Mouse (Mus musculus) retina, postnatal 1 day (tissue): ENCODE measurements around the gene Gab2.
A peak's percentile ranks its signal among the peaks of the same experiment; 100 is the strongest.

Experiments used
- DNase-seq: peaks from one replicate; pipeline ENCODE4 v3.0.0-alpha.2; 2012

Gene Gab2

DNA sequence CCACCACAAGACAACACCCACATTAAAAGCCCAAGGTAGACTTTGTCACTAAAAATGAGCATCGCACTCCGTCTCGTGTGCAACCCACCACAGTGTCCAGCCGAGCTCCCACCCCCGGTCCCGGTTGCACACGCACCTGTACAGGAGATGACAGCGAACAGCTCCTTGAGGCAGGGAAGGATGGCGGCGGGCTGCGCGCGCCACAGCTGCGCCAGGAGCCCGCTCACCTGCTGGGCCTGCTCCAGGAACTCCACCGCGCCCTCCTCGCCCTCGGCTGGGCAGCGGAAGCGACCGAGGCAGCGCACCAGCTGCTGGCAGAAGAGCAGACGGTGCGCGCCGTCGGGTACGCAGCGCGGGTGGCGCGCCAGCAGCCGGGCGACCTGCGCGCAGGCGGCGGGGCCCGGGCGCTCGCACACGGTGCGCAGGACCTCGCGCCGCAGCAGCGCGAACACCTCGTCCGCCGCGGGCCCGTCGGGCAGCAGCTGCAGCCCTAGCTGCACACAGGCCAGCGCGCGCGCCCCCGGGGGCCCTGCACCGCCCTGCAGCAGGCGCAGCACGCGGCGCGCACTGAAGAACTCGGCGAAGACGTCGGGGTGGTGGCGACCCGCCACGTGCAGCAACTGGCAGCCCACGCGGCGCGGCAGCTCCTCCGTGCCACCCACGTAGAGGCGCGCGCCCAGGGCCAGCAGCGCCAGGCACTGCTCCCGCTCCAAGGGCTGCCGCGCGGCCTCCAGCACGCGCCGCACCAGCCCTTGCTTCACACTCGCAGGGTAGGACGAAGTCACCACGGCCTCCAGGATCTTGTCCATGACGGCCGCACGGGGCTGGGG is 244.0 kb downstream of the Gab2 start:
- peak; percentile 63 for DNase-seq

DNA sequence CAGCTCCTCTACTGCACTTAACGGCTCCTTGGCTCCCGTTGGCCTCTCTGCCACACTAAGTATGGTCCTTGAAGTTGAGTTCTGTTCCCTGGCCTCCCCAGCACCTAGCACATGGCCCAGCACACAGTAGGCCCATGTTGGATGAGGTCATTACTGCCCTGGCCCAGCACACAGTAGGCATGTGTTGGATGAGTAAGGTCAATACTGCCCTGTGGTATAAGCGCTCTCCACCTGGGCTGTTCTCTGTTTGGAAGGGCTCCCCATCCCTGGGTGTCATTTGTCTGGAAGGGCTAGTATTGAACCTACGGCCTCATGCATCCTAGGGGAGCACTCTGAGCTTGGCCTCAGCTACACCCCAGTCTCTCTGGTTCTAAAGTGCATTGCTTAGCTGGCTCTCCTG is 246.0 kb downstream of the Gab2 start:
- DNase-seq = no peak

DNA sequence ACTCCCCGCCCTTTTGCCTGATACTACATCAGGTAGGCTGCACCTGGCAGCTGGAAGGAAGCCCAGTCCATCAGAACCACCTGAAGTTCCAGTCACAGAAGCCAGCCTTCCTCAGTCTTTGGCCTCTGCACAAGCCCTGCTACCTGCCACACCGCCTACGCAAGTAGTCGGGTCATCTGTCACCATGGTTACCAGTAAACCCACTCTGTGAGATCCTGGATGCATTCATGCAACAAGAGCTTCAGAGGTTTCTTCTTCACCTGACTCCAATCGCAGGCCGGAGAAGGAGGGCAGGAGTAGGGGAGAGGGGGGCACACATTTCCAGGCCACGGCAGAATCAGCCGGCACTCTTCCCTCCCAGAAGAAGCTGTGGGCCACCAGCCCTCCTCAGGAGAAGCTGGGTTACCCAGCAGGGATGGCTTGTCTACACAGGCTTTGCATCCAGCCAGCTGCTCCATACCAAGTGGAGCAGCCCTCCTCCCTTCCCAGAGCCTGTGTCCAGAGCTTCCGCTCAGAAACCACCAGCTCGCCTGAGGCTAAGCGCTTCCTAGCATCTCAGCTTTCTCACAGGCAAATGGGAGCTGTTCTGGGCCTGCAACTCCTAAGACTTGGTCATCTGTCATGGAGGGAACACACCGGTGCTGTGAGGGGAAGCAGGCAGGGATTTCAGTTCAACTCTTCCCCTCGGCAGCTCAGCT is 247.7 kb downstream of the Gab2 start:
- DNase-seq = peak; percentile 59

DNA sequence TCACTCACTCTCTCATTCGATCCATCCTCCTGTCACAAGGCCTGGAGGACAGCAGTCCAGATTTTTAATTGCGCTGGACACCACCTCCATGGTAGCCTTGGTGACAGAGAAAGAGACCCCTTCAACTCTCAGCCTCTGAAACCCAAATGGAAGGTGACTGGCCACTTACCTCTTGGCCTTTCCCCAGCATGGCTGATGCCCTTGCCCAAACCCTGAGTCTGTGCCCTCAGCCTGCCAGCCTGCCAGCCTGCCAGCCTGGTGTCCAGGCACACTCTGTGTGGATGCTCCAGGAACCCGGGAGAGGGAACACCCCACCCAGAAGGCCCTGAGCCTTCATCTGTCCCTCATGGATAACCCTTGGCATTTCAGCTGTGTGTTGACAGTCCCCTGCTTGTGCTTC is 248.3 kb downstream of the Gab2 start:
- DNase-seq = no peak

DNA sequence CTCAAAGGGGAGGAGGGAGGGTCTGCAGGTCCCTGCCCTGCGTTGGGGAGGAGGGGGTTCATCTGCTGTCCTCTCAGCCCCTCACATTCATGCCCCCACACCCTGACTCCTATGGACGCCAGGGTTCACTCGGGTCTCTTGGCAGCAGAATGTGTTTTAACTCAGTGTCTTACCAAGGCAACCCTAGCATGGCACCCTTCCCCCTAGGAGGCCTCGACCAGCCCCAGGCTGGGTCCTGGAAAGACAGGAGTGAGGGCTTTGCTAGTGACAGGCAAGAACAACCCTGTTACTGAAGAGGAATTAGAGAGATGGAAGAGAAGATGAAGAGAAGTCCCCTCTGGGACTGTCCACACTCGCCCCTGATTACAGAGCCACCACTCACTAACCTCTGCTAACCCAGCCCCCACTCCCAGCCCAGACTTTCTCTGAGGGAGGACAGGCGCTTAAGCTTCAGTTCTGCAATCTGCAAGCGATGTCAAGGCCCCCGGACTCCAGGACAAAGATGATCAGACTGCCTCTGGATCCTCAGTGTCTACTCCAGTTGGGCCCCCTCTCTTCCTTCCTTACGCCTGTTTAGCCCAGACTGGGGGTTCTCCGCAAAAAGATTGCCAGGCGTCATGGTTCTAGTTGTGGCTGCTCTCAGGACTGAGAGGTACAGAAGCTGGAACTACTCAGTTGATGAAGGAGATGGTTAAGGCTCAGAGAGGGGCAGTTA is 249.7 kb downstream of the Gab2 start:
- DNase-seq = no peak

DNA sequence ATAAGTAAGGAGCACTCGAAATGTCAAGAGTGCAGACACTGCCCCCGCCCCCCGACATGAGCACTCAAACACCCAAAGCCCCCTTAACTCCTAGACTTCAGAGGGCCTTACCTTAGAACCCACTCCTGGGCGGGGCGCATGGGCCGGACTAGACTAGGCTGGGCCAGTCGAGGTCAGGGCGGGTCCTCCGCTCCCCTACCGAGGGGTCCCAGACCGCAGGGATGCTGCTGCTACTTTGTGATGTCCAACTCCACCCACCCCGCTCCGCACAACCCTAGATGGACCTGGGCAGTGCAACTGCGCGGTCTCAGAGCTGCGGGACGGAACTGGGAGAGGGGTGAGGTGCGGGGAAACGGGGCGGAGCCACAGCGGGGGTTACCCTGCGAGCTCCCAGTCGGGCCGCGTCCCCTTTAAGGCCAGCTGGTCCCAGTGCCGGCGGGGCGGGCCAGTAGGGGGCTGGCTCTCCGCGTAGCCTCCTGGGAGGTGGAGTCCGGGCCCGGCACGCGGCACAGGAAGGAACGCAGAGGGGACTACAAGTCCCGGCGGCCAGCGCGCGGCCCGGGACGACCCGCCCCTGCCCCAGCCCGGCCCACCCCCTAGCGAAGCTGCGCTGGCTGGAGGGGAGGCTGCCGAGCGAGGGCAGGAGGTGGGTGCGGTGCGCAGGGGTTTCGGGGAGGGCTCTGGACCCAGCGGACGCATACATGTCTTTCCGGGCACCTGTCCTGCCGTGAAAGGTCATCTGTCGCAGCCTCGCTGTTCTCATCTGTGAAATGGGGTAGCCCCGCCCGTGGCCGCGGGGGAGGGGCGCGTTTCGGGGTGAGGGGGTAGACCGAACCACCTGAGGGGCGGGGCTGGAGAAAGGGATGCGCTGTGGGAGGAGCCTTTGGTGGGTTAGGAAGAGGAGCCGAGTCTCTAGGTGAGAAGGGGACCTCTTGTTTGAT is 250.6 kb downstream of the Gab2 start, which contains the start of the genes Usp35 and Kctd21:
Gene Usp35, minus strand, starts transcription at position 295 of the 941 bp plus-strand sequence.
Gene Kctd21, plus strand, starts transcription at position 602 of the 941 bp plus-strand sequence.
- peak; percentile 96 for DNase-seq

DNA sequence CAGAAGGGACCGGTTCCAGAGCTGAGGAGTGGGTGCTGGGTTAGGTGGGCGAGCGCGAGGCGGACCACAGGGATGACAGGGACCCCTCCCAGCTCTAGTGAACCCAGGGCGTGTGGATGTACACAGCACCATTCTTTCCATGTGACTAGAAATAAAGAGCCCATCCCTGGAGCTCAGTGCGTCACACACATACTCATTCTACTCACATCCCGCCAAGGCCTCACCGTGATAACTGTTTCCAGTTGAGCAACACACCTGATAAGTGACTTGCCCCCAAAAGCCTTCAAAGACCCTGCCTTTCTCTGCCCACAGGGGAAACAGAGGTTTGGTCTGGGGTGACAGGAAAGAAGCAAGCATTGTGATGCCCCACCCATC is 251.3 kb downstream of the Gab2 start:
- DNase-seq = no peak

DNA sequence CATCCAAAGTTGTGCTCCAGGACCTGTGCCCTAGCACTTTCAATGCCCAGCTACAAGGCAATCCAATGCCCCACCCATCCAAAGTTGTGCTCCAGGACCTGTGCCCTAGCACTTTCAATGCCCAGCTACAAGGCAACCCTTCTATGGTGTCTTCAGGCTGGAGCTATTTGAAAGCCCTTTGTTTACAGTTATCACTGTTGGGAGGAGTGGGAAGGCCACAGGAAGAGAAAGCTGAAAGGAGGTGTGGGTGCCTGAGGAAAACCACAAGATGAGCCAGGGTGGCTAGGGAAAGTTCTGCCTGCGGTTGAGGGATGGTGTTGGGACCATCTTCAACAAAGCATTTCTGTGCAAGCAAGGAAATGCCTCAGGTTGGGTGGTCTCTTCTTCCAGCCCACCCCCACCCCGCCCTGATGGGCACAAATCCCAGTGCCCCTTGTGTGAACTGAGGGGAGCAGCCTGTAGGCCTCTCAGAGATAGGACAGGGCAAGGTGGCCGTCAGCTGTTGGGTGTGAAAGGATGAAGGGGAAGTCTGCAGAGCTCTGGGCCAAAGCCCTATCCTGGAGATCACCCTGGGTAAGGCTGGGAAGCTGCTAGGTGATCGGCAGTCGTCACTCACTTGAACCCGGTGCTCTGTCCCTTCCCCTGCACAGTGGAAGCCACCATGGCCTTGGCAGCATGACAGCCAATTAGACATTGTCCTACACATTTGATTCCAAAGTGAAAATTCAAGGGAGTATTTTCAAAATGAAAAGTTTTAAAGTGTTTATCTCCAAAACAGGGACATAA is 251.9 kb downstream of the Gab2 start:
- no peak for DNase-seq

DNA sequence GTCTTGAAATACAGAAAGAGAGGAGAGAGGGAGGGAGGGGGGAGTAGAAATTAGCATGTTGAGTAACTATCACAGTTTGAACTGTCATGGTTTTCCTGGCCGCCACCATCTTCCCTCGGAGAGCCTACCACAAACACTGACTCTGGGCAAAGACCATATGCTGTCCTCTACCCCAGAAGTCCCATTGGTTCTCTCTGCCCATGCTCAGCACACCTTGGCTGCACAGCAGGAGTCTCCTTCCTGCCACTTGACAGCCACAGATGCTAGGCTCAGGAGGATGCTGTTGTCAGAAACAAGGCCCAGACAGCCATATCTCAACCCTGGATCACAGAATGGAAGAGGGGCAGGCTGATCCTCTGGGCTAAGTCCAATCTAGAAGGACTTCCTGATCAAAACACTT is 253.0 kb downstream of the Gab2 start:
- no peak for DNase-seq

DNA sequence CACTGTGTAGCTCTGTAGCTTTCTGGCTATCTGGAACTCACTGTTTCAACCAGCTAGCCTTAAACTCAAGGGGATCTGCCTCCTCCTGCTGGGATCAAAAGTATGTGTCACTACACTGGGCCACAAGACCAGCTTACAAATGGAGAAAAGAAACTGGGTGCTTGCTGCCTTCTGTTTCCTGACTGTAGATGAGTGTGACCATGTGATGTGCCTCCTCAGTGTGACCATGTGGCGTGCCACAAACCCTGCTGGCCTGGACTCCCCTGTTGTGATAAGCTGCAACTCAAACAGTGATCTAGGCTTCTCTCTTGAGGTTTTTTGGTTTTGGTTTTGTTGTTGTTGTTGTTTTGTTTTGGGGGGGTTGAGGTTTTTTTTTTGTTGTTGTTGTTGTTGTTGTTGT is 255.3 kb downstream of the Gab2 start:
- DNase-seq = no peak

DNA sequence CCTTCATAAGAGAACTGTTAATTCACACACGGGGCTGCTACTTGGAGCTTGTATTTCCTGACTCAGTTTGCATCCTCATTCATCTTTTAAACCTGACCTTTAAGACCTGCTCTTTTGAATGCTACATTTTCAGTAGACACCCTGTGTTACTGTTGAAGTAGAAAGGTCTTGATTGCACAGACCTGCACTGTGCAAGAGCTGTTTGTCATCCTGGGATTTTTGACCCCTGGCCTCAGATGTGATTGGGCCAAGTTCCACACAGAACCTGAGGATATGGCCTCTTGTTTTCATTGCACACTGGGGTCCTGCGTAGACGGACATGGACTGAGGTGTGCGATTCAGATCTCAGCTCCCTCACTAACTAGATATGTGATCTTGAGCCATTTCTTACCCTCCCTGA is 257.2 kb downstream of the Gab2 start:
- no peak for DNase-seq

DNA sequence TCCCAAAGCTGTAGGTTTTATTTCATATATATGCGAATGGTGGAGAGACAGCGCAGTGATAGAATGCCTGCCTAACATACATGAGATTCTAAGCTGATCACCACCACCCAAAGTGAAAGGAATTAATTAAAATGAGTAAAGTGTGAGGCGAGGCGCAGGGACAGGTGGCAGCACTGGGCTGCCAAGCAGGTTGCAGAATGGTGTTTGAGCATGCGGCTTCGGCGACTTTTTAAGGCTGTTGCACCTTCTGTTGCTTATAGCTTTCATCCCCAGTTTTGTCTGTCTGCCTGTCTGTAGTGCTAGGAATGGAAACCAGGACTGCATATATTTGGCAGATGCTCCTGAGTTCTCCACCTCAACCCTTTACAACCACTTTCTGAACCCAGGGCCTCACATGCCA is 258.2 kb downstream of the Gab2 start:
- DNase-seq = no peak

DNA sequence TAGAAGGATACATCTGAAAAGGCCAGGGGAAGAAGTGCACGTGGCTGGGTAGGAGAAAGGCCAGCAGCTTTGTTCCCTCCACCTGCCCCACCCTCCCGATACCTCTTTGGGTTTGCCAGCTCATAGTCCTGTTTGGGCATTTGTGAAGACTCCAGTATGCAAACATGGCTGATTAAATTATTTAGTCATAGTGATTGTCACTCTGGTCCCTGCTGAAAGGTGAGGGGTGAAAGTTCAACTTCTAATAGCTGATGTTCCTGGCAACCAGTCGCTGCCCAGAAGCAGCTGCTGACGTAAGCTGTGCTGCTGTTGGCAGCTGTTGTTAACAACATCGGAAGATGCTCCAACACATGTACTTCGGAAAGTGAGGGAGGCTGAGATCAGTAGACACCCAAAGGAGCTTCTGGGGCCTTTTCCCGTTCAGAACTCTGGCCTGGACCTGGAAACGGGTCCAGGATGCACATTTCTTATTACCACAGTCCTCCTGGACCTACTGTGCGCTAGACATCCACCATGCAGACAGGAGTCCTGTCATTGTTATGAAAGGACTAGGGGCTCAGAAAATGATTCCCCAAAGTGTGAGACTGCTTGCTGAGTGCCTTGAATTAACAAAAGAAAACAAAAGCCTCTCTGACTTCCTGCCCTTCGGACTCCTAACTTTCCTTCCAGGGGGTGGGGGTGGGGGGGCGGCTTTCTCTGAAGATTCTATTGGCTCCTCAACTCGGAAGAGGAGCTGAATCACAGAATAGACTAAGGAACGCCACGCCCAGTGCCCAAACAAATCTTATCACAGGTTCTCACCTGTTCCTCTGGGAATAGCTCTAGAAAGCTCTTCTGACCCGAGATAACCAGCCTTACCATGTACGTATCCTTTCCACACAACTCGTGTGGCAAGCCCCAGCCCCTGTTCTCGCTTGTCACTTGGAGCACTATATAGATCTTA is 259.8 kb downstream of the Gab2 start:
- DNase-seq = no peak

DNA sequence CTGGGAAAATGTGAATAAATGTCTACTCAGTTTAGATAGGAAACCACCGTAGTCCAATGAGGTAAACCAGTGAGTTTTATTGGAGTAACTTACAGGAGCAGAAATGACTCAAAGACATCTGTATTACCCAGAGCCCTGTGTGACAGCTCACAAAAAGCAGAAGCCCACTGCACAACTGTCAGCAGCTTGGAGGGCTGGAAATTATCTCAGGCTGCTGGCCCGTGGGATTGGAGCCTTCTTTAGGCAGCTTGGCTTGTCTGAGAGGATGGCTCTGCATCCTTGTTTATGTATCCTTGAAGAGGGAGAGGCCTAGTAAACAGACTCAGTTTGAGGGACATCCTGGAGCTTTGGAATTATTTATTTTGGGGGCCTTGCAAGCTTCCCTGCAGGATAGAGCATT is 261.6 kb downstream of the Gab2 start:
- no peak for DNase-seq

DNA sequence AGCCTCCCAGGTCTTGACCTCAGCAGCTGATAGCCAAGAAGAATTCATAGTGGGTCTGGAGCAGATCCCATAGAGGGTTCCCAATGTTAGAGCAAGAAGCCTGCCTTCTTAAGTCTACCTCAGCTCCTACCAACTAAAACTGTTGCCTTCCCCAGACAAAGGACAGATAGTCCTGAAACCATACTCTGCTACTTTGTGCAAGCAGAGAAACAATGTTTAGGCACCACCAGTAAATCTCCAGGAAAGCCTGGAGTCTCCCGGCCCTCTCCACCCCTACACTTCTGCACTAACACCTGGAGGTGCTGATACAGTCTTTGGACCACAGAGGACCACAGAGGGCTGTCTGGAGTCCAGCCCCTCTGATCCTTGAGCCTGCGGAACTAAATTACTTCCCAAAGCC is 263.3 kb downstream of the Gab2 start:
- DNase-seq = no peak

DNA sequence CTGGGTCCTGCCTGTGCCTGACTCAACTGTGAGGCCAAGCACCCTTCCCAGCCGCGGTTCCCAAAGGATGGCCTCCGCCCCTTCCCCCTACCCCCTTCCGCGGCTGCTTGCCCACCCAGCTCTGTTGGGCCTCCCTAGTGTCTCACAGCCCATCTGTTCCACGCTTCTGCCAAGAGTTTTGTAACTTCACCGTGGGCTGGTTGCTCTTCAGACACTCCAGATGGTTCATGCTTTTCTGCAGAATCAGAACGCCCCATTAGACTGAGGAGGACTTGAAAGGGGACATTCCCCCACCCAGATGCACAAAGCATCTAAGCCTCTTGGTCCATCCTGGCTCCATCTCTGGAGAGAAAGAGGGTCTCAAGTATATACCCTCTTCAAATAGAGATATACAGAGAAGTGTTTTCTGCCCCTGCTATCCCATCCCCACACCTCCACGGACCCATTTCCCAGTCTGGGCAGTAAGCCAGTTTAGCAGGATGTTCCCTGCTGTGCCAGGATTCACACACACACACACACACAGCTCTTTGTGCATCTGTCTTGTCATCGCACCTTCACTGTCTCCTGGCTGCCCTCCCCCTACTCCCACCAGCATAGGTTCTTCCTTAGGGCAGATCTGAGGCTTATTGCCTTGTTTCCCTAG is 264.0 kb downstream of the Gab2 start:
- no peak for DNase-seq

DNA sequence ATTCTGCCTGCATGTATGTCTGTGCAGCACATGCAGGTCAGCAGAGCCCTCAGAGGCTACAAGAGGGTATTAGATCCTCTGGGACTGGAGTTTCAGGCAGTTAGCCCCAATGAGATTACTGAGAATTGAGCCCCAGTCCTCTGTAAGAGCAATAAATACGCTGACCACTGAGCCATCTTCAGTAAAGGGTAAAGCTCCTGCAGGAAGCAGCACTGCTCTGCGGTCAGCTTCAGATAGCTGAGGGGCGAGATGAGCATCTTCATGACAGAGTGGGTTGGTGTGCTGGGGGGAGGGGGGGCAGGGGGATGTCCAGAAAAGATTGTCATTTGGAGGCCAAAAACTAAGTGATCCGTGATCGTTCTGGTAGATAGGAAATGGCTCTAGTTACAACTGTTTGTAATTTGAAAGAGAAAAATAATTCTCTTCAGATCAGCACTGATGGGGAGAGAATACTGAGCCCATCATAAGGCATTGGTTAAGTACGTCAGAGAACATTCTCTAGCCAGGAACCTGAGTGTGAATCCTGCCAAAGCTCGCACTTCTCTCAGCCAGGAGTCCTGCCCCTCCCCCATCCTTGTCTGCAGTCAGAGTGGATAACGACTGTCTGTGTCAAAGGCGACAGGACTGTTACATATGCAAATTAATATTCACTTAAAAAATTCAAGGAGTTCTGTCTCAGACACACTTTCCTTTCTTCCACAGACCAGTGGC is 264.9 kb downstream of the Gab2 start:
- no peak for DNase-seq

DNA sequence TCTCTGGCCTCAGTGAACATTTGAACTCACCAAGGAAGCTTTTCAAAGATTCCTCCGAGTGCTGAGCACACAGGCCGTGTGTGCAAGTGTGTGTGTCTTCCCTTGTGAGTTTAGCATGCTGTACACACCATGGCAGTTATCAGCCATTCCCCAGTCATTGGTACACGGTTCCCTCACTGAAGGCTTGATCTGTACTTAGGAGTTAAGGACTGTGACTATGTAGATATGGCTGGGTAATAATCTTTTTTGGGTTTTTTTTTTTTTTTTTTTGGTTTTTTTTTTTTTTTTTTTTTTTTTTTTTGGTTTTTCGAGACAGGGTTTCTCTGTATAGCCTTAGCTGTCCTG is 265.4 kb downstream of the Gab2 start:
- DNase-seq = no peak

DNA sequence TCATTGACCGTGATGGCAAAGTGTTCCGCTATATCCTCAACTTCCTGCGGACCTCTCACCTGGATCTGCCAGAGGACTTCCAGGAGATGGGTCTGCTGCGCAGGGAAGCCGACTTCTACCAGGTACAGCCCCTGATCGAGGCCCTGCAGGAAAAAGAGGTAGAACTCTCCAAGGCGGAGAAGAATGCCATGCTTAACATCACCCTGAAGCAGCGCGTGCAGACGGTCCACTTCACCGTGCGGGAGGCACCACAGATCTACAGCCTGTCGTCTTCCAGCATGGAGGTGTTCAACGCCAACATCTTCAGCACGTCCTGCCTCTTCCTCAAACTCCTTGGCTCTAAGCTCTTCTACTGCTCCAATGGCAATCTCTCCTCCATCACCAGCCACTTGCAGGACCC is 266.1 kb downstream of the Gab2 start:
- no peak for DNase-seq

DNA sequence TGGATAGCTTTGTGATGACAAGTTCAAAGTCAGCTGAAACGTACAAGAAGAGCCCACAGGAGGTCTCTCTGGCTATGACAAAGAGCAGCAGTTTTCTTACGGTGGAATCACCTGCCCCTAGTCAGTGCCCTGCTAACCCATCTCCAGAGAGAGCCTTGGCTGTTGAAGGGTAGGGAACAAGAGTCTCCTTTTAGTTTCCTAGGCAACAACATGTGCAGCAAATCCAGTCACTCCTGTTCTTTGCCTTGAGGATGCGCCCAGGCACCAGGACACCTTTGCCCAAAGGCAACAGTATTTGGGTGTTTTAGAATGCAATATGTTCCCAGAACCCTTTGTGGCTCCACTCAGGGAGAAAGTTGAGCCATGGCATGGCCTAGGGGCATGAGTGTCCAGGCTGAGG is 266.9 kb downstream of the Gab2 start:
- DNase-seq = no peak
